Mouse (Mus musculus) cerebellum, adult (tissue): Measurements from ENCODE around the gene Ifnlr1.
"Not testable (repeated sequence)": the region's sequence is repeated elsewhere in the genome, so short reads cannot be mapped to it uniquely, and the experiment has no call there.

ENCODE experiments used
- ATAC-seq: cut with Nextera tagmentation; 2 replicates; pipeline ENCODE4 v1.9.2; 2017; ENCODE audit warnings: mild to moderate bottlenecking, moderate library complexity, mixed read lengths; ENCODE audit not compliant: insufficient number of reproducible peaks, low FRiP score, low TSS enrichment

The Ifnlr1 gene

GRCm38 (mm10) chr4:135685906-135686567 is at the start of gene Ifnlr1:
TSS of gene Ifnlr1 (plus strand) at chr4:135686287.
- no peak for ATAC-seq

GRCm38 (mm10) chr4:135641302-135642079 is 44.6 kb upstream of the Ifnlr1 start:
- not testable (repeated sequence) for ATAC-seq

GRCm38 (mm10) chr4:135645022-135645637 is 41.0 kb upstream of the Ifnlr1 start:
- no peak for ATAC-seq

GRCm38 (mm10) chr4:135652966-135653607 is 33.0 kb upstream of the Ifnlr1 start:
- ATAC-seq: no peak

GRCm38 (mm10) chr4:135653956-135654355 is 32.1 kb upstream of the Ifnlr1 start:
- ATAC-seq: no peak

GRCm38 (mm10) chr4:135655499-135655898 is 30.6 kb upstream of the Ifnlr1 start:
- no peak for ATAC-seq

GRCm38 (mm10) chr4:135656094-135656589 is 29.9 kb upstream of the Ifnlr1 start:
- ATAC-seq: no peak

GRCm38 (mm10) chr4:135658484-135658883 is 27.6 kb upstream of the Ifnlr1 start:
- no peak for ATAC-seq

GRCm38 (mm10) chr4:135658899-135659298 is 27.2 kb upstream of the Ifnlr1 start:
- ATAC-seq: no peak

GRCm38 (mm10) chr4:135661082-135661809 is 24.8 kb upstream of the Ifnlr1 start:
- ATAC-seq: no peak

- no peak for ATAC-seq
Measured at GRCm38 (mm10) chr4:135661994-135662393, 24.1 kb upstream of the Ifnlr1 start.

- no peak for ATAC-seq
Measured at GRCm38 (mm10) chr4:135664656-135665055, 21.4 kb upstream of the Ifnlr1 start.

GRCm38 (mm10) chr4:135666192-135666975 is 19.7 kb upstream of the Ifnlr1 start:
- ATAC-seq: no peak

GRCm38 (mm10) chr4:135667266-135667844 is 18.7 kb upstream of the Ifnlr1 start:
- ATAC-seq: no peak; the same call in 1 of the 2 replicates

GRCm38 (mm10) chr4:135673507-135673906 is 12.6 kb upstream of the Ifnlr1 start:
- no peak for ATAC-seq

GRCm38 (mm10) chr4:135674993-135675392 is 11.1 kb upstream of the Ifnlr1 start:
- ATAC-seq: no peak

- no peak for ATAC-seq
Measured at GRCm38 (mm10) chr4:135676476-135676875, 9.6 kb upstream of the Ifnlr1 start.

GRCm38 (mm10) chr4:135679316-135679715 is 6.8 kb upstream of the Ifnlr1 start:
- no peak for ATAC-seq

- no peak for ATAC-seq
Measured at GRCm38 (mm10) chr4:135681789-135682188, 4.3 kb upstream of the Ifnlr1 start.
